ENCODE assay signal across 11 mouse cellular contexts in genomic region chr6:145088451-145089113, GRCm38 (mm10). TPM values are rescaled to one million over a fixed set of nuclear protein-coding genes. Genes with fewer than 3 reads are reported as not detected.
A peak's percentile ranks its signal among the peaks of the same experiment; 100 is the strongest.
DNase-seq lines count a peak whose midpoint lies in the region; ATAC-seq lines count a peak whose summit lies in the region.
"Had no signal": no experiment of that assay in that cellular context is flagged by ENCODE, and none has a peak within 500 bp of the region (broad histone marks: within the 10 kb centered on the region; RNA-seq: fewer than 3 reads in every experiment).

No protein-coding gene starts in this region.

- H3K4me2 ChIP-seq in hindbrain, embryonic 14.5 days (replicated peaks), result no peak overlapping the region
- no peak overlapping the region for H3K4me2 ChIP-seq in hindbrain, embryonic 12.5 days (replicated peaks)
- no peak overlapping the region for H3K4me2 ChIP-seq in midbrain, embryonic 11.5 days
- no peak overlapping the region for H3K4me2 ChIP-seq in midbrain, embryonic 15.5 days
- H3K4me2 ChIP-seq: embryonic facial prominence, embryonic 15.5 days had no signal

- ATAC-seq in hindbrain, embryonic 14.5 days (ENCODE audit: low FRiP score), result no peak
- ATAC-seq in hindbrain, embryonic 12.5 days (ENCODE audit: low FRiP score), result no peak
- no peak for ATAC-seq in midbrain, embryonic 11.5 days (ENCODE audit: low FRiP score)
- no peak for ATAC-seq in midbrain, embryonic 15.5 days (replicated peaks)

- no peak overlapping the region for H3K4me3 ChIP-seq in hindbrain, embryonic 14.5 days (replicated peaks; ENCODE audit: low read length)
- no peak overlapping the region for H3K4me3 ChIP-seq in hindbrain, embryonic 12.5 days
- no peak overlapping the region for H3K4me3 ChIP-seq in midbrain, embryonic 11.5 days (ENCODE audit: low read depth, low read length)
- no peak overlapping the region for H3K4me3 ChIP-seq in midbrain, embryonic 15.5 days
- H3K4me3 ChIP-seq: embryonic facial prominence, embryonic 15.5 days had no signal

- no peaks in the 10 kb centered on the region for H3K36me3 ChIP-seq in hindbrain, embryonic 14.5 days (replicated peaks; ENCODE audit: control insufficient read depth, insufficient read depth)
- no peaks in the 10 kb centered on the region for H3K36me3 ChIP-seq in hindbrain, embryonic 12.5 days
- H3K36me3 ChIP-seq in midbrain, embryonic 11.5 days (ENCODE audit: control insufficient read depth, insufficient read depth, low read length), result no peaks in the 10 kb centered on the region
- no peaks in the 10 kb centered on the region for H3K36me3 ChIP-seq in midbrain, embryonic 15.5 days (replicated peaks)
- H3K36me3 ChIP-seq: embryonic facial prominence, embryonic 15.5 days had no signal

- DNase-seq in hindbrain, embryonic 14.5 days (ENCODE audit: low spot score), result peak; percentile 67
- DNase-seq in midbrain, embryonic 11.5 days (ENCODE audit: low spot score, missing footprints), result peak; percentile 71
- peak; percentile 70 for DNase-seq in NIH3T3 (ENCODE audit: low read depth)
- DNase-seq in naive thymus-derived CD4-positive, alpha-beta T cell, adult 2 months (ENCODE audit: low read depth), result peak; percentile 69
- DNase-seq in spleen, postnatal 10 days (ENCODE audit: low spot score in 2 of 2), result no peak
- no peak for DNase-seq in right cerebral cortex, postnatal 36 days (ENCODE audit: low spot score in 2 of 2)
- DNase-seq: spleen, adult 18-20 months had no signal

- H3K9ac ChIP-seq in hindbrain, embryonic 14.5 days, result no peak overlapping the region
- no peak overlapping the region for H3K9ac ChIP-seq in hindbrain, embryonic 12.5 days
- H3K9ac ChIP-seq in midbrain, embryonic 11.5 days (ENCODE audit: low read length), result no peak overlapping the region
- no peak overlapping the region for H3K9ac ChIP-seq in midbrain, embryonic 15.5 days
- H3K9ac ChIP-seq: embryonic facial prominence, embryonic 15.5 days had no signal

- H3K4me1 ChIP-seq in hindbrain, embryonic 14.5 days (replicated peaks; ENCODE audit: control insufficient read depth, insufficient read depth, low read length), result no peaks in the 10 kb centered on the region
- no peaks in the 10 kb centered on the region for H3K4me1 ChIP-seq in hindbrain, embryonic 12.5 days
- no peaks in the 10 kb centered on the region for H3K4me1 ChIP-seq in midbrain, embryonic 11.5 days (ENCODE audit: control insufficient read depth, insufficient read depth, low read length)
- H3K4me1 ChIP-seq in midbrain, embryonic 15.5 days, result no peaks in the 10 kb centered on the region
- H3K4me1 ChIP-seq: embryonic facial prominence, embryonic 15.5 days had no signal

- no peaks in the 10 kb centered on the region for H3K9me3 ChIP-seq in hindbrain, embryonic 14.5 days (ENCODE audit: control insufficient read depth, low read length)
- H3K9me3 ChIP-seq in hindbrain, embryonic 12.5 days (replicated peaks), result no peaks in the 10 kb centered on the region
- H3K9me3 ChIP-seq in midbrain, embryonic 11.5 days (ENCODE audit: control insufficient read depth, low read length), result no peaks in the 10 kb centered on the region
- H3K9me3 ChIP-seq in midbrain, embryonic 15.5 days, result no peaks in the 10 kb centered on the region
- H3K9me3 ChIP-seq: embryonic facial prominence, embryonic 15.5 days; megakaryocyte, embryonic 14.5 days had no signal

- H3K27ac ChIP-seq in hindbrain, embryonic 14.5 days, result no peak overlapping the region
- H3K27ac ChIP-seq in hindbrain, embryonic 12.5 days, result no peak overlapping the region
- no peak overlapping the region for H3K27ac ChIP-seq in midbrain, embryonic 11.5 days (ENCODE audit: low read depth, low read length)
- no peak overlapping the region for H3K27ac ChIP-seq in midbrain, embryonic 15.5 days
- H3K27ac ChIP-seq: embryonic facial prominence, embryonic 15.5 days had no signal

- no peaks in the 10 kb centered on the region for H3K27me3 ChIP-seq in hindbrain, embryonic 14.5 days (ENCODE audit: control insufficient read depth, insufficient read depth, low read length)
- no peaks in the 10 kb centered on the region for H3K27me3 ChIP-seq in hindbrain, embryonic 12.5 days
- no peaks in the 10 kb centered on the region for H3K27me3 ChIP-seq in midbrain, embryonic 11.5 days (ENCODE audit: control insufficient read depth, insufficient read depth, low read length)
- no peaks in the 10 kb centered on the region for H3K27me3 ChIP-seq in midbrain, embryonic 15.5 days (replicated peaks)
- H3K27me3 ChIP-seq: embryonic facial prominence, embryonic 15.5 days had no signal

- 51% methylated on average over 4 of the region's 4 CpGs for WGBS in hindbrain, embryonic 14.5 days
- WGBS in hindbrain, embryonic 12.5 days, result 49% methylated on average over 4 of the region's 4 CpGs
- 45% methylated on average over 4 of the region's 4 CpGs for WGBS in midbrain, embryonic 11.5 days
- 49% methylated on average over 4 of the region's 4 CpGs for WGBS in midbrain, embryonic 15.5 days

RNA-seq across cellular contexts. Expression of gene Bcat1, which starts 12.6 kb away (rescaled TPM):
- 101 and 123 TPM in 2 replicates for polyA plus RNA-seq in hindbrain, embryonic 14.5 days (2014; fragmentation: Nextera tagmentation; extraction: Ambion mirVana)
- polyA plus RNA-seq in hindbrain, embryonic 12.5 days (2016; fragmentation: Nextera tagmentation; extraction: Ambion mirVana), result 90.5 and 91.5 TPM in 2 replicates
- polyA plus RNA-seq in midbrain, embryonic 11.5 days (2014; fragmentation: Nextera tagmentation; extraction: Ambion mirVana), result 140 and 150 TPM in 2 replicates
- 104 and 107 TPM in 2 replicates for polyA plus RNA-seq in midbrain, embryonic 15.5 days (2015; fragmentation: Nextera tagmentation; extraction: Ambion mirVana)

RNA-seq across cellular contexts. Expression of gene Lrmp, which starts 26.9 kb away (rescaled TPM):
- polyA plus RNA-seq in hindbrain, embryonic 14.5 days (2014; fragmentation: Nextera tagmentation; extraction: Ambion mirVana), result 0.78 and 1.0 TPM in 2 replicates
- polyA plus RNA-seq in hindbrain, embryonic 12.5 days (2016; fragmentation: Nextera tagmentation; extraction: Ambion mirVana), result 0.86 and 1.4 TPM in 2 replicates
- polyA plus RNA-seq in midbrain, embryonic 11.5 days (2014; fragmentation: Nextera tagmentation; extraction: Ambion mirVana), result 1.4 and 1.9 TPM in 2 replicates
- polyA plus RNA-seq in midbrain, embryonic 15.5 days (2015; fragmentation: Nextera tagmentation; extraction: Ambion mirVana), result 0.62 and 0.98 TPM in 2 replicates

Comparison
In these comparisons a context has a peak if more than half of its experiments do, and no peak if none do; other contexts are left out.
1. DNase-seq: peak in hindbrain, embryonic 14.5 days (single experiment), midbrain, embryonic 11.5 days (single experiment), NIH3T3 (single experiment) and naive thymus-derived CD4-positive, alpha-beta T cell, adult 2 months (single experiment); none in spleen, postnatal 10 days (0 of 2) and right cerebral cortex, postnatal 36 days (0 of 2).